Mouse (Mus musculus) bone marrow, adult 2 months (tissue): Measurements from ENCODE around the gene Zfp84.

ENCODE experiments used
- CTCF ChIP-seq: fragments of 200-500 bp; IDR thresholded peaks from 2 replicates; pipeline ENCODE4 v1.5.1; 2011; ENCODE audit warnings: low read length, control low read depth; ENCODE audit not compliant: control insufficient read depth, insufficient read depth
- POLR2A ChIP-seq: fragments of 200-500 bp; IDR thresholded peaks from 2 replicates; pipeline ENCODE4 v1.6.1; 2011; ENCODE audit warnings: low read depth, mild to moderate bottlenecking, control low read depth, low read length, borderline replicate concordance; ENCODE audit not compliant: control insufficient read depth

DNA sequence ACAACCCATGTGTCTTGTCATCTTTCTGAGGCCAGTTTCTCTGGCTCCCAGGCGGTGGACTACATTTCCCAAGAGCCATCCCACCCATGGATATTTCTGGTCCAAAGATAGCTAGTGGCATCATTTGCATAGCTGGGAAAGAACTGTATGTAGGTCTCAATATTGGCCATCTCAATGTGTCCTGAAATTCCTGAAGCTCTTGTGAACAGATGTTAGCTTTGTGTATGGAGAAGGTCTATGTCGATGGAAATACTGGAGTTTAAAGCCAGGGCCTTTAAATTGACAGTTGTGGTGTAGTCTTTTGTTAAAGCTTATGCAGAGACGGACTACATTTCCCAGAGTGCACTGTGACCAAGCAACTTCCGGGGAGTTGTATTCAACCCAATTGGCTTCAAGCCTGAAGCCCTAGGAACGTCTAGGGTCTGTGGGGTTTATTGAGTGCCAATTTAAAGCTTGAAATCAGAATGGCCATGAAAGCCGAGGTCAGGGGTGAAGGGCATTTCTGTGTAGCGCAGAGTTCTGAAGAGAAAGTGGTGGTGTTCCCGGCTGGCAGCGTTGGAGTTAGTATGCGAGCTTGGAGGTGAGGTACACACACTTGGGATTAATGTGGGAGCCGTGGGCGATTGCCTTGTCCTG lies 50.4 kb downstream of the Zfp84 start:
- no peak for TF ChIP-seq CTCF
- TF ChIP-seq POLR2A: no peak
